Mouse (Mus musculus): ENCODE data around the gene Fam187a.
A peak's percentile ranks its signal among the peaks of the same experiment; 100 is the strongest.

Gene Fam187a

DNA sequence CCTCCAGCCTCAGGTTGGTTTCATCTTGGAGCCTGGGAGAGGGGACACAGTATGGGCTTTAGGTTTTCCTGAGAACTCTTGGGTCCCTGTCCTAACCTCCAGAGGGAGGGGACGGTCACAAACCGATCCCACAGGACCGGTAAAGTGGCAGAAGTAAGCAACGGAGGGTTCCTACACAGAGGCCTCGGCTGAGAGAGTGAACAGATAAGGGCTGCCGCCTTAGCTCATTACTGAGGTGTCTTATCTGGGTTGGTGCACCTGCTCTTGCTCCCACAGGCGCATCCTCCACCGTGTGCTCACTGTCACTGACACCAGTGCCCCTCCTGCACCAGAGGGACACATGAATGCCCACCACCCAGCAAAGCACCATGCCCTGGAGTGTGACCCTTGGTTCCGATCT lies 10.8 kb downstream of the Fam187a start:
- DNase-seq (ENCODE audit: low spot score): no peak

DNA sequence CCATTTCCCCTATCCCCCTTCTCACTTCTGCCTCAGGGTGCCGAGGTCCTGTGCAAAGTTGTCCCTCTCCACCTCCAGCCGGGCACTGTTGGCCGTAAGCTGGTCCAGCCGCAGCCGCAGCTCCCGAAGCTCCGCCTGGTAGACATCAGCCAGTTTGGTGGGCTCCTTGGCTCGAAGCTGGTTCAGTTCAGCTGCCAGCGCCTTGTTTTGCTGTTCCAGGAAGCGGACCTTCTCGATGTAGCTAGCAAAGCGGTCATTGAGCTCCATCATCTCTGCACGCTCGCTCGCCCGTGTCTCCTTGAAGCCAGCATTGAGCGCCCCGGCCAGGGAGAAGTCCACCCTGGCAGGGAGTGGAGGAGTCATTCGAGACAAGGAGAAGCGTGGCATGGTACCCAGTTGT lies 11.7 kb downstream of the Fam187a start:
- no peak for DNase-seq (ENCODE audit: low spot score)

DNA sequence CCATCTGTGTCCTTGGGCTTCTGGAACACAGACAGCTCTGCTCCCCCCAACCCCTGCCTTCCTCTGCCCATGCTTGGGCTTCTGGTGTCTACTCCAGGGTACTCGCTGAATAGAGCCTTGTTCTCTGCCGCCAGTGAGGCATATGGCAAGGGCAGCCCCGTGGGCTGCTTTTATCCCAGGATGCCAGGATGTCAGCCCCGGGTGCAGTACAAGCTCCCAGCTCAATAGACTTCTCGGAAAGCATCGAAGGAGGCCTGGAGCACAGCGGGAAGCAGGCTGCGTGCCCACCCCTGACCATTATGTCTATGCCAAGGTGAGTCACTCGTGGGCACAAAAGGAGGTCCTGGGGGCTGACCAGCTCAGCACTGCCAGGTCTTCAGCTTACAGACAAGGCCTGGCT lies 13.4 kb downstream of the Fam187a start:
- no peak for DNase-seq (ENCODE audit: low spot score)

DNA sequence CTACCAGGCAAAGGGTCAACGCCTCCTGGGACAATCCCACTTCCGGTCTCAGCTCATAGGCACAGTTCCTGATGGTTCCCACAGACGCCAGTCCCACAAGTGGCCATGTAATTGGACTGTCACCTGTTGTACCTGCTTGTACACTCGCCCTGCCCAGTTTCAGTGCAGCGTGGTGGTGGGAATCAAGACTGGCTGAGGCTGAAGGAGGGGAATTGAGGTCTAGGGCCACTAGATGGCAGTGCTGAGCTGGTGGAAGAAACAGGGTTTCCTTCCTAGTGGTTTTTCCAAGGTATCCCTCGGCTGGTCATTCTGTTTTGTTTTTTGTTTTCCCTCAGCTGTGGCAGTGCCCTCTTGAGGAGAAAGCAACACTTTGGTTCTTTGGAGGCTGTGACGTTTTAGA lies 15.8 kb downstream of the Fam187a start, which contains the start of gene Gfap:
TSS of gene Gfap (minus strand) at position 150 of the 400 bp plus-strand sequence.
- peak; percentile 56 for DNase-seq (ENCODE audit: low spot score)

DNA sequence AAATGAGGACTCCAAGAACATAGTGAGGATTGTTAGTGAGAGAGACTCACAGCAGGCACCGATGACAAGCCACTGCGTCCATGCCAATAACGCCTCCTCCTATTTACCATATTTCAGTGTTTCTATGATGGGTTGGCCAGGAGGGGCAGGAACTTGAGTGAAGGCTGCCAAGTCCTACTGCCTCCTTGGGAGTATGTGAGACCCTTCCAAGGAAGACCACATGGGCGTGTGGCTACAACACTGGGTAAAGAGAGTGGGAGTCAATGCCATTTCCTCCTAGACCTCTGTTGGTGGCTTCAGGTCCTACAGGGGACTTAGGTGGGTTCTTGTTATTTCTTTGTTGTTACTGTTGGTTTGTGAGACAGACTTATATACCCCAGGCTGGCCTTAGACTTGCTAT lies 16.2 kb downstream of the Fam187a start:
- DNase-seq (ENCODE audit: low spot score): no peak

DNA sequence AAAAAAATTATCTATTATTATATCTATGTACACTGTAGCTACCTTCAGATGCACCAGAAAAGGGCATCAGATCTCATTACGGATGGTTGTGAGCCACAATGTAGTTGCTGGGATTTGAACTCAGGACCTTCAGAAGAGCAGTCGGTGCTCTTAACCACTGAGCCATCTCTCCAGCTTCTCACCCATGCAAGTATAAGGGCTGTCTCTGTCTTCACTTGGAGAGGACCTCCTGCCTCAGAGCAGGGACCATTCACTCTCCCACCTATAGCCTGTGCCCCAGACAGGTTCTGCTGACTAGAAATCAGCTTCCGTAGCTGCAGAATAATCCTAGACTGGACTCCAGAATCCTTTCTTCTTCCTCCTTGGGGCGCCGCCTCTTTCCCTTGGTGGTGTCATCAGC lies 17.1 kb downstream of the Fam187a start:
- no peak for DNase-seq (ENCODE audit: low spot score)

DNA sequence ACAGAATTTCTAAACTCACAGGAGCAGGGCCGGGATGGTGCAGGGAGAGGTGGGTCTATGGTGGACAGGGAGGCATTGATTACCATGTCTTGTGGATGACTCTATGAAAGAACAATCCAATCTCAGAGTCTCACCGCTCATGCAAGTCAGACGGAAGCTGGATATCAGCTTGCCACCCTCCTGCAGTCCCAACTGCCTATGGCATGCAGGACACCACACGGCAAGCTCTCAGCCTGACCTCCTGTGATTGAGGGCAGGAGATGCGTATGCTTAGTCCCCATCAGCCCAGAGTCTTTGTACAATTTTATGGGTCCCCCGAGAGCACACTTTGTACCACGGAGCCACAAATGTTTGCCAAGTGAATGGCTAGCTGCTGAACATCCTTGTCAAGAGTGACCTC lies 18.7 kb downstream of the Fam187a start:
- DNase-seq (ENCODE audit: low spot score): no peak

DNA sequence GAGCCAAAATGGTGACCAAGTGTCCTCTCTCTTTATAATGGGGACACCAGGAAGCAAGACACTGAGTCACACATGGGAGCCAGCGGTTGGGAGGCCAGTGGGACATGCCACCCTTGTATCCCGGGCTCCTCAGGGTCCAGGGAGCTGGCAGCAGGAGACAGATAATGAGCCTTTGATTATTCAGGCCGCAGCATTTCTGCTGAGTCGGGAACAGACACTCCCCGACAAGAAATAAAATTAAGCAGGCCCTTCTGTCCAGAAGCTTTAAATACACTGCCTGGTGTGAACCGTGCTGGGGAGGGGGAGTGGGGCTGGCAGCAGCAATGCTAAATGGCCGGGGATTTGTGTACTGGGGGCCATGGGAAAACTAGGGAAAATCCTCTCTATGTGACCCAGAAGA lies 26.4 kb downstream of the Fam187a start:
- DNase-seq (ENCODE audit: low spot score): no peak

DNA sequence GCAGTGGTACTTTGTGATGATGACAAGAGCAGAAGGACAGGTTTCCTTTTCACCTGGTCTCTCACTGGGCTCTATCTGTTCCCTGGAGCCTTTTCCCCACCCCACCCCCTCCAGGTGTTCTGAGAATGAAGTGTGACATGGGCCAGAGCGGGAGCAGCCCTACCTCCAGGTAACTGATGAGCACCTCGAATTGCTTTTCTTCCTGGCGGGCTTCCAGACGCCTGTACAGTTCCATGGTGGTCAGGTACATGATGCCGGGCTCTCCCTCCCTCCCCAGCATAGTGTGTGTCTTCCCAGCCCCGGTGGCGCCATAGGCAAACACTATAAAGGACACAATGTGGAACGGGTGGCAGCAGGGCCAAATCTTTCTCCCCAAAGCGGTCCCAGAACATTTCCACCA lies 30.4 kb downstream of the Fam187a start:
- no peak for DNase-seq (ENCODE audit: low spot score)

DNA sequence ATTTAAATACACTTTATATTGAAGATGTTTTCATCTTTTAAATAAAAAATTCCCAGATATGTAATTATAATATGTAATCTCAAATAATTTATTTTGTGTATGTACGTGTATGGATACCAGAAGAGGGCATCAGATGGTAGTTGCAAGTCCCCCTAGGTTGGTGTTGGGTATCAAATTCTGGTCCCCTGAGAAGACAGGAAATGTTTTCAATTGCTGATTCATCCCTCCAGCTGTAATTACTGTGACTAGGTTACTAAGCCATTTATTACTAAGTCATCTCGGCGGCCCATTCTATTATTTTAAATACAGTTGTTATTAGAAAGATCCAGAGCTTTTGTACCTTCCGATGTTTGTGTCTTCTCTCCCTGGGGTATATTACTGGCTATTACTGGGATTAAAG lies 33.1 kb downstream of the Fam187a start:
- no peak for DNase-seq (ENCODE audit: low spot score)

DNA sequence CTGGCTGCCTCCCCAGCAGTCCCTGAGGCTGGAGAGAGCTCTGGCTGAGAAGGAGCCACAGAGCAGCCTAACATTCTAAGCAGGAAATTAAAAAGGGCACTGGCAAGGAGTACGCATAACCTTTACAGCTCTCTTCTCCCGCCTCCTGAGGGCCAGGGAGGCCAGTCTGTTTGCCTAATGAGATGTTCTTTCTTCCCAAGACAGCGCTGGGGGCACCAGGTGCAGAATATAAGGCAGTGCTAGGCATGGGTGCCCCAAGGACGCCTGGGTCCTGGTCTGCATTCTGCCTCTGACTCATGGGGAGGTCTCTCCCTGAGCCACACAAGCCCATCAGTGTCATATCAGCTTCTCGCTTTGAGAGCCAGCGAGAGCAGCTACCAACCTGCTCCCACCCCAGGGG lies 36.5 kb downstream of the Fam187a start:
- DNase-seq (ENCODE audit: low spot score): no peak

DNA sequence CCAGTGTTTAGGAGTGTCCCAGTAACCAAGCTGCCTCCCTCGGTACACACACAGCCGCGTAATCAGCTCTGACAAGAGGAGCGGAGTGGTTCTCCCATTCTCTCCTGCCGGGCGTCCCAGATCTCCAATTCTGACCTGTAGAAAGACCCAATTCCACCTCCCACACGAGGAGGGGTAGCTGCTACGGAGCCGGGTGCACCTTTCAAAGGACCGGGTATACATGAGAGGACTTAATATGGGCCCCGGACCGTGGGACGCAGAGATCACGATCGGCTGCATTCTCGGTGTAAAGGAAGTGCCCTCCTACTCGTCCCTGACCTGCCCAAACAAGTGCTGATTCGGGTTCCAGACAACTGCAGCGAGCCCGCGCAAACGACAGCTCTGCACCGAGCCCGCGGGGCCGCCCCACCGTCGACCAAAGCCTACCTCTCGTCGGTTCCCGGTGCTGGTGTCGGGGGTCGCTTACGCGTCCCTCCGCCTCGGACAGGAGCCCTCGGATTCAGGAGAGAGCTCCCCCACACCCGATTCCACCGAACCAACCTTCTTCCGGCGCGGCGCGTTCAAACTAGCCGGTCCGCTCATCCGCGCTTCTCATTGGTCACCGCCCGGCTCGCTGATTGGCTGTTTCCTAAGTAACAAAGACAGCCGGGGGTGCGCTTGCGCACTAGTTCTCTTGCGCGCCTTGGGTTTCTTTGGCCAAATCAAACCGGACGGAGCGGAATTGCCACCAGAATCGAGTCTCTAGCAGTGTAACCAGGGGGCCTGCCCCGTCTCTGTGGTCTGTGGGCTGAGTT lies 39.8 kb downstream of the Fam187a start, which contains the start of gene Kif18b:
TSS of gene Kif18b (minus strand) at position 568 of the 794 bp plus-strand sequence.
- DNase-seq (ENCODE audit: low spot score): peak; percentile 95

DNA sequence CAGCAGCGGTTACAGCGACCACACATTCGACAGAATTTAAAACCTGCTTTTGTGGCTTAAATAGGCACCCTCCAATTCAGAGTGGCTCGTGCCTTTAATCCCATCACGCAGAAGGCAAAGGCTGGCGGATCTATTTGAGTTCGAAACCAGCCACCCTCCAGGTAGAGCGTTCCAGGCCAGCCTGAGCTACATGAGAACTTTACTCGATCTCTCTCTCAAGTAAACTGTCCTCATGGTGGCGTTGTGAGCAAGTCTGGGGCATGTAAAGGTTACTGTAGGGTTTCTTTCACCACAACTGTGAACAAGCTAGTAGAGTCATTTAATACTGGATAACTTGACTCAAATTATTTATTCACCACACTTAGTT lies 40.4 kb downstream of the Fam187a start:
- DNase-seq (ENCODE audit: low spot score): no peak

DNA sequence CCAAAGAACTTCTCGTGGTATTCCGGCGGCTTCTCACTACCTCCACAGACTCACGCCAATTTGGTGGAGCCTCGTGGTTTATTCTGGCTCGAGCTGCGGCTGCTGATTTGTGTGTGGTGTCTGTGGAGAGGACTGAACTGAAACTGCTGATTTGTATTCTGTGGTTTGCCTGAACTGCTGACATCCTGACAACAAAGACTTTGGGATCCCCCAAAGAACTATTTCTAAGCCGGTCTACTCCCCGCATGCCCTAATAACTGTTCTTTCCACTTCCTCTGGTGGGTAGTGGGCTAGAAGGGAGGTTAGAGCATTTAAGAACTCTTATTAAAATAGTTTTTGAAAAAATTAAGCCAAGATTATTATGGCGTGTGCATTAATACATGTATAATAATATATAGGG lies 45.7 kb downstream of the Fam187a start:
- no peak for DNase-seq (ENCODE audit: low spot score)

DNA sequence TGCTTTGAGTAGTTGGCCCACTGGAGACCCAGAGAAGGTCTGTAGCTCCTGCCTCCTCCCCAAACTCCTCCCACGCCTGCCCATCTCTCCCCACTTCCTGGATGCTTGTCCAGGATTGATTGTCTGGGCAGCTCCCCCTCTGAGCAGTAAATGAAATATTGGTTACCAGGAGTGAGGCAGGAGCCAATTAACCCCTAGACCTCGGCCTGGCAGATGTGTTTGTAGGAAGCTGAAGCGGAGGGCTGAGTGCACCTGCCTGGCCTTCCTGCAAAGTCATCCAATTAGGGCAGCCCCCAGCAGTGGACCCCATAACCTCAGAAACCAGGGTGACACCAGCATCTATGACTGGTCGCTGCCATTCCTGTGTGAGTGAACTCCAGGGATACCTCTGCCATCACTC lies 51.3 kb downstream of the Fam187a start:
- DNase-seq (ENCODE audit: low spot score): no peak
